Mouse (Mus musculus): Measurements from ENCODE around the gene Fxr2.

Gene Fxr2

DNA sequence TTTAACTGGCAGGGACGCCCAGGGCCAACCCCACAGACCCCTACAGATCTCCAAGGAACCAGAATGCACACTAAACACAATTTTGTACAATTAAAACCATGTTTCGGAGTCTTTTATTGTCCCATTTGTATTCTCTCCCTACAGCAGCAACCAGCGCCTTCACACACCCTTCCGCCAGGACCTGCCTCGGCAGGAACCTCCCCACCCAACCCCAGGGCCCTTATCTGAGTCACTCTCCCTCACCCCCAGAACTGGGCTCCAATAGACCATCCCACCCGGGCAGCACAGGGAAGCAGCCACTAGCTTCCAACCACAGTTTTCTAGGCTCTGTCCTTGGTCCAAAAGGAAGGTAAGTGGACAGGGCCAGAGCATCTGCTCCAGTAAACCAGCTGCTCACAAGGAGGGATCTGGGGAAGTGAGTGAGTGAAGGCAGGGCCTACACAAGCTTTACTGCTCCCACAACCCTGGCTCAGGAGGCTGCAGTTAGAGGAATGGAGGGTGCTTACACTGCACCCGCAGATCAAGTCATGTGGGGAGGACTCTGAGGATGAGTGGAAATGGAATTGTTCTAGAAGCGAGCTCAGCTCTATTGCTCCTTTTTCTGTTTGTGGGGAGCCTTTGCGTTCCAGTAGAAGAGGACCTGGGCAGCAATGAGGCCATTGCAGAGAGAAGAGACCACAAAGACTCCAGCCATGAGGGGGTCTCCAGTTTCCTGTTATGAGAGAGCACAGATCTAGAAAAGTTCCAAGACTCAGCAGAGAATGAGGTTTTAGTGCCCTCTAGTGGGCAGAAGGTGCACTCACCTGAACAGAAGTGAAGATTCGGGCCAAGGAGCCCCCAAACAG, 24.0 kb downstream of the Fxr2 start:
- DNase-seq (ENCODE audit: extremely low read depth, low read depth, low spot score) = no peak

DNA sequence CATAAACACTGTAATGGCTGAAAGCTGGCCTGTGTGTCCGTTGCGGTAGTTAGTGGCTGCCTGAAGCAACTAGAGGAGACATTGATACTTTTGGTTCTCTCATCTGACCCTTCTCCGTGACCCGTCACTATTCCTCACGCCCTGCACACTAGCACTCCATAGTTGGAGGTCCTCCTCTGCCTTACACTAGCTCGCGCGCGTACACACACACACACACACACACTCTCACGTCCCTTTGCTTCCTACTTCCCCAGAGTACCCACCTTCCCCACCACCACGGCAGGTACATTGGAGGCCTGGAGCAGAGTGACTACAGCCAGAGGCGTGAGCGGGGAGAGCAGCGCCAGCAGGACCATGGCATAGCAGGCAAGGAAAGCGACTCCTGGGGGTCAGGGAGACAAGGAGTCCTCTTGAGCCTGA, 24.7 kb downstream of the Fxr2 start:
- DNase-seq (ENCODE audit: extremely low read depth, low read depth, low spot score) = no peak

- DNase-seq (ENCODE audit: extremely low read depth, low read depth, low spot score) = no peak
Measured at GRCm38 (mm10) chr11:69661221-69661881, 28.6 kb downstream of the Fxr2 start.

- DNase-seq (ENCODE audit: extremely low read depth, low read depth, low spot score) = no peak
Measured at GRCm38 (mm10) chr11:69662213-69662966, 29.6 kb downstream of the Fxr2 start, which contains the start of gene Mpdu1. TSS of gene Mpdu1 (minus strand) at chr11:69662642.

GRCm38 (mm10) chr11:69662967-69663671, 30.3 kb downstream of the Fxr2 start:
- no peak for DNase-seq (ENCODE audit: extremely low read depth, low read depth, low spot score)

DNA sequence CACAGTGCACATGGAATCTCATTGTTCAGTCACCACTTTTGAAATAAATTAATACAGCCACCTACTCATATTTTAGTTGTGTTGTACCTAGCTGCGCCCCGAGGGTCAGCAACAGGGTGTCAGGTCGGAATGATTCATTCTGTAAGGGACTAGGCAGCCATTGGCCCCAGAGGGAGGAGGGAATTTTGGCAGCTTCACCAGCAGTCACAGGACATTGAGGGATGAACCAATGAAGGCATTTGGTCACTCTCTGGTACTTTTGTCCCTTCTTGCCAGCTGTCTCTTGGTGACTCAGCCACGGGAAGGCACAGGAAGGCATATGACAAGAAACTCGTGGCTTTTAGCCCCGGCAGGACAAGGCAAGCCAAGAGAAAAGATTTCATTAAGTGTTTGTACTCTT, 31.0 kb downstream of the Fxr2 start:
- DNase-seq (ENCODE audit: extremely low read depth, low read depth, low spot score) = no peak

DNA sequence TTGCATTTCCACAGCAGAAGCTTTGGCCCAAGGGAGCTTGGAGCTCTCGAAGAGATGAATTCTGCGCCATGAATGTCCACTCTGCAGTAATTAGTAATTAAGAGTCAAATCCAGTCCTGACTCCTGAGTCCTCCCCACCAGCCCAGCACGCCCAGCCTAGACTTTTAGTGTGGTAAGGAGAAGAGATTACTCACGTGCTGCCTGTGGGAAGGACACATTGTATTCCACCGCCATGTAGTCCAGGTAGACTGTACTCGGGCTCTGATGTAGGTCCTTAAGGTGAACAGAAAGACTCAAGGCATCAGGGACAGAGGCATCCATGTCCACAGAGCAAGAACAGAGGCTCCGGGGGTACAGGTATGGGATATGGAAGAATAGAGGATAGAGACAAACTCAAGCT, 32.1 kb downstream of the Fxr2 start:
- DNase-seq (ENCODE audit: extremely low read depth, low read depth, low spot score) = no peak

DNA sequence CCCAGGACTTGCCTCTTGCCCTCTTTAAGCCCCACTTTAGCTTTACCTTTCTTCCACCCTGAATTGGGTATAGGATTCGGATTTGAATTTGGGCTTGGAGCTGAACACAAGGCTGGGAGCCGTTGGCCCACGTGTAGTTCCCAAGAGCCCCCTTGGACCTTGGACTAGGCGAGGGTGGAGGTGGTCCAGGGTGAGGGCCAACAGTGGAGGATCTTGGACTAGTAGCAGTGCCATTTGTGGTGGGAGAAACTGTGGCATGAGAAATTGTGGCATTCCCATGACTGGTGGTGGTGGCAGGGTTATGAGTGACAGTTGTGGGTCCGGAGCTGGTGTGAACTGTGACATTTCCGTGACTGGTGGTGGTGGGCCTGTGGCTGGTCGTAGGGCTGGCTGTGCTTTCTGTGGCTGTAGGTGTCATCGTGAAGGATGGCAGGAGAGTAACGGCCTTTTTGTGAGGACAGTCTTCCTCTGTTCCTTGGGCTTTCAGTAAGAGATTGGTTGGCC, 32.7 kb downstream of the Fxr2 start:
- no peak for DNase-seq (ENCODE audit: extremely low read depth, low read depth, low spot score)

GRCm38 (mm10) chr11:69665961-69666664, 33.3 kb downstream of the Fxr2 start, which contains the start of gene Cd68:
TSS of gene Cd68 (minus strand) at chr11:69666153.
- no peak for DNase-seq (ENCODE audit: extremely low read depth, low read depth, low spot score)

DNA sequence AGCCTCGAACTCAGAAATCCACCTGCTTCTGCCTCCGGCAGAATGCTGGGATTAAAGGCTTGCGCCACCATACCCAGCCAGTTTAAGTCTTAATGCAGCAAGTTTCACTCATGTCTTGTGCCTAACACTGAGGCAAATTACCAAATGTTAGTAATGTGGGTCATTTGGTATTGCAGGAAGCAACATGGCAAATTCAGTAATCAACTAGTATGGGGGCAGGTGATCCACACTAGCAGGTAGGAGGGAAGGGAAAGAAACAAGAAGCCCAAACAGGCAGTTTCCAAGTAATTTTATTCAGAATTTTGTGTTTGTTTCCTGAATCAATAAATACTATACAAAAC, 33.8 kb downstream of the Fxr2 start:
- no peak for DNase-seq (ENCODE audit: extremely low read depth, low read depth, low spot score)

- DNase-seq (ENCODE audit: extremely low read depth, low read depth, low spot score) = no peak
Measured at GRCm38 (mm10) chr11:69670786-69671725, 38.3 kb downstream of the Fxr2 start.

DNA sequence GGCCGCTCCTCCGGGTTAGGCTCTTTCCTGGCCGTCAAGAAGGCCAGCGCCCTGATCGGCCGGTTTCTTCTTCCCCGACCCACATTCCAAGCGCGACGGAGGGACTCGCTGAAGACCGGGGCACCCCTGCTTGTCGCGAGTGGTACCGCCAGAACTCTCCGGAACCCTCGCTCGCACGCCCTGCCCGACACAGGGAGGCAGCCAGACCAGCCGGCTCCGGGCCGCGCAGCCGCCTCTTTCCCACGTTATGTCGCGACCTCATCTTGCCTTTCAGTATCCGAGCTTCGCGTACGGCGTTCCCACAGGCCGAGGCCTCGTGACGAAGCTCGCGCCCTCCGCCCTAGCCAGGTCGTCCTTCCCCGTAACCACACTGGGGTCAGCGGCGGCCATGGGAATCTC, 38.9 kb downstream of the Fxr2 start:
- DNase-seq (ENCODE audit: extremely low read depth, low read depth, low spot score) = no peak

GRCm38 (mm10) chr11:69672211-69672706, 39.5 kb downstream of the Fxr2 start, which contains the start of gene Eif4a1:
TSS of gene Eif4a1 (minus strand) at chr11:69672423.
- DNase-seq (ENCODE audit: extremely low read depth, low read depth, low spot score) = peak; percentile 99

DNA sequence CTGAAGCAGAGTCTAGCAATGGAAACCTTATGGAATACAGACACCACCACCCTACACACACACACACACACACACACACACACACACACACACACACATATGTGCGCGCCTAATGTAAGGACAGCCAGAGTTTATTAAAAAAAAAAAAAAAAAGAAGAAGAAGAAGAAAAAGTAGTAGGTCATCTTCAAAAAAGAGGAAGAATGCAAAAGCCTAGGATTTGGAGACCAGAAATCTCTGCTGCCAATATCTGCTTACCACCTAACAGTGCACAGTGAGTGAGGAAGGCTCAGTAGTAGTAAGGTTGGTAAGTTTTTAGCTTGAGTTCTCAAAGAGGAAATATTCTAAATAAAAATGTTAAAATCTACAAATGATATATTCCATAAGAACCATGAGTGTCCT, 46.4 kb downstream of the Fxr2 start:
- DNase-seq (ENCODE audit: extremely low read depth, low read depth, low spot score) = no peak

GRCm38 (mm10) chr11:69680136-69680855, 47.5 kb downstream of the Fxr2 start:
- no peak for DNase-seq (ENCODE audit: extremely low read depth, low read depth, low spot score)

- DNase-seq (ENCODE audit: extremely low read depth, low read depth, low spot score) = no peak
Measured at GRCm38 (mm10) chr11:69681314-69682208, 48.8 kb downstream of the Fxr2 start, which contains the start of gene Senp3. TSS of gene Senp3 (minus strand) at chr11:69682084.

DNA sequence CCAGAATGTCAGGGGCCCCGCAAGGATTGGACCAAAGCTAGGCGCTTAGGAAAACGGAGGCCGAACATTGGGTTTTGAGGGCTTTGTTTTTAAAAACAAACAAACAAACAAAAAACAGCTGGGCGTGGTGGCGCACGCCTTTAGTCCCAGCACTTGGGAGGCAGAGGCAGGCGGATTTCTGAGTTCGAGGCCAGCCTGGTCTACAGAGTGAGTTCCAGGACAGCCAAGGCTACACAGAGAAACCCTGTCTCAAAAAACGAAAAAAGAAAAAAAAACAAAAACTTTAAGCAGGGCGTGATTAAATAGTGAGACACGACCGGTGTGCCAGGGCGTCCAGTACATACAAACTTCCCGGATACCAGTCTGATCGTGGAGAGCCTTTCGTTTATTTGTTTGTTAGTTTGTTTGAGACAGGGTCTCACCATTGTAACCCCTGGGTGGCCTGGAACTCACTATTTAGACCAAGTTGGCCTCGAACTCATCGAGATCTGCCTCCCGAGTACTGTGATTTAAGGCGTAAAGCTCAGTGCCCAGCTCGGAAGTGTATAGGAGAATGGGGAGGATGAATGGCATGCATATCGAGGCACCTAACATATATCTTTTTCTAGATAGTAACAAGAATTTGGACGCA, 49.5 kb downstream of the Fxr2 start:
- no peak for DNase-seq (ENCODE audit: extremely low read depth, low read depth, low spot score)
